10 mouse cellular contexts compared by ENCODE assay signal in genomic region chr4:133159127-133159526, GRCm38 (mm10). TPM values are rescaled to one million over a fixed set of nuclear protein-coding genes. Genes with fewer than 3 reads are reported as not detected.
A peak's percentile ranks its signal among the peaks of the same experiment; 100 is the strongest.
DNase-seq lines count a peak whose midpoint lies in the region; ATAC-seq and TF ChIP-seq lines count a peak whose summit lies in the region.
"Had no signal": no experiment of that assay in that cellular context is flagged by ENCODE, and none has a peak within 500 bp of the region (broad histone marks: within the 10 kb centered on the region; RNA-seq: fewer than 3 reads in every experiment).

No protein-coding gene starts in this region.

- H3K4me3 ChIP-seq in heart, embryonic 13.5 days, result no peak overlapping the region
- no peak overlapping the region for H3K4me3 ChIP-seq in heart, embryonic 11.5 days (ENCODE audit: low read depth, low read length)
- H3K4me3 ChIP-seq in thymus, adult 2 months (ENCODE audit: control insufficient read depth, insufficient read depth, low read length), result no peak overlapping the region
- no peak overlapping the region for H3K4me3 ChIP-seq in liver, postnatal 0 days (ENCODE audit: low read depth, low read length)

- 65% methylated on average over 6 of the region's 6 CpGs for WGBS in heart, embryonic 13.5 days
- 75% methylated on average over 6 of the region's 6 CpGs for WGBS in heart, embryonic 11.5 days (ENCODE audit: insufficient replicate concordance)
- 14% methylated on average over 6 of the region's 6 CpGs for WGBS in thymus, adult 2 months
- 47% methylated on average over 6 of the region's 6 CpGs for WGBS in liver, postnatal 0 days (ENCODE audit: insufficient replicate concordance)

- peaks cover 55% of the 10 kb centered on the region for H3K4me1 ChIP-seq in heart, embryonic 13.5 days
- H3K4me1 ChIP-seq in heart, embryonic 11.5 days (ENCODE audit: control insufficient read depth, insufficient read depth, low read length), result peaks cover 10% of the 10 kb centered on the region
- peaks cover 19% of the 10 kb centered on the region for H3K4me1 ChIP-seq in thymus, adult 2 months (replicated peaks; ENCODE audit: control insufficient read depth, insufficient read depth, low read length)
- peaks cover 30% of the 10 kb centered on the region for H3K4me1 ChIP-seq in liver, postnatal 0 days (ENCODE audit: insufficient read depth)

- no peak for DNase-seq in thymus, adult 2 months
- no peak for DNase-seq in thymus, postnatal 36 days
- DNase-seq in liver, postnatal 0 days, result no peak
- DNase-seq in thymus, postnatal 4 days, result peak; percentile 33
- no peak for DNase-seq in urinary bladder, postnatal 36 days (ENCODE audit: low spot score in 2 of 2)
- no peak for DNase-seq in frontal cortex, postnatal 36 days (ENCODE audit: low spot score in 2 of 2)
- DNase-seq: kidney, adult 2 months had no signal

- no peak for TF ChIP-seq POLR2A in thymus, adult 2 months (IDR thresholded peaks at IDR 0.05; ENCODE audit: control insufficient read depth, extremely low read depth, insufficient read depth, low read length, poor library complexity)

- TF ChIP-seq CTCF in thymus, adult 2 months (IDR thresholded peaks at IDR 0.05; ENCODE audit: borderline replicate concordance, control insufficient read depth, extremely low read depth, insufficient read depth, low read length, poor library complexity), result no peak
- TF ChIP-seq CTCF in liver, postnatal 0 days (IDR thresholded peaks at IDR 0.05; ENCODE audit: low read depth), result no peak

- 0 out of 2 replicates have a peak overlapping the region, but pooled peaks have one; percentile 25 for H3K9ac ChIP-seq in heart, embryonic 13.5 days
- no peak overlapping the region for H3K9ac ChIP-seq in heart, embryonic 11.5 days (ENCODE audit: low read depth, low read length)
- H3K9ac ChIP-seq in liver, postnatal 0 days (replicated peaks), result no peak overlapping the region

- no peak overlapping the region for H3K4me2 ChIP-seq in heart, embryonic 13.5 days
- H3K4me2 ChIP-seq in heart, embryonic 11.5 days, result no peak overlapping the region
- H3K4me2 ChIP-seq in liver, postnatal 0 days (ENCODE audit: low read depth, low read length), result no peak overlapping the region

- no peaks in the 10 kb centered on the region for H3K9me3 ChIP-seq in heart, embryonic 13.5 days
- no peaks in the 10 kb centered on the region for H3K9me3 ChIP-seq in heart, embryonic 11.5 days (replicated peaks; ENCODE audit: control insufficient read depth, low read length)
- H3K9me3 ChIP-seq in liver, postnatal 0 days (ENCODE audit: low read length), result no peaks in the 10 kb centered on the region
- H3K9me3 ChIP-seq: G1E had no signal

- H3K27ac ChIP-seq in heart, embryonic 13.5 days (replicated peaks), result peak overlapping the region; percentile 50
- H3K27ac ChIP-seq in heart, embryonic 11.5 days (ENCODE audit: low read depth, low read length), result no peak overlapping the region
- peak overlapping the region; percentile 72 for H3K27ac ChIP-seq in thymus, adult 2 months (ENCODE audit: control insufficient read depth, insufficient read depth, low read length)
- H3K27ac ChIP-seq in liver, postnatal 0 days (ENCODE audit: low read depth), result peak overlapping the region; percentile 62; the same call in 1 of the 2 replicates

- ATAC-seq in heart, embryonic 13.5 days (ENCODE audit: extremely low read depth, insufficient number of reproducible peaks, low FRiP score, low TSS enrichment), result no peak
- ATAC-seq in heart, embryonic 11.5 days (replicated peaks; ENCODE audit: insufficient number of reproducible peaks, low FRiP score, low TSS enrichment), result no peak
- ATAC-seq in liver, postnatal 0 days, result peak; percentile 59; the same call in 1 of the 2 replicates

- no peaks in the 10 kb centered on the region for H3K27me3 ChIP-seq in heart, embryonic 13.5 days (replicated peaks)
- no peaks in the 10 kb centered on the region for H3K27me3 ChIP-seq in heart, embryonic 11.5 days (ENCODE audit: control insufficient read depth, insufficient read depth, low read length)
- no peaks in the 10 kb centered on the region for H3K27me3 ChIP-seq in thymus, adult 2 months (ENCODE audit: control insufficient read depth, insufficient read depth, low read length)
- H3K27me3 ChIP-seq in liver, postnatal 0 days (ENCODE audit: insufficient read depth, low read length), result no peaks in the 10 kb centered on the region

- peaks cover 27% of the 10 kb centered on the region for H3K36me3 ChIP-seq in heart, embryonic 13.5 days
- no peaks in the 10 kb centered on the region for H3K36me3 ChIP-seq in heart, embryonic 11.5 days (ENCODE audit: control insufficient read depth, insufficient read depth, low read length)
- H3K36me3 ChIP-seq in thymus, adult 2 months (ENCODE audit: control insufficient read depth, insufficient read depth, low read length), result peaks cover 10% of the 10 kb centered on the region; the same call in 1 of the 2 replicates
- H3K36me3 ChIP-seq in liver, postnatal 0 days (replicated peaks; ENCODE audit: insufficient read depth, low read length), result peaks cover 19% of the 10 kb centered on the region

- no peak for TF ChIP-seq EP300 in liver, postnatal 0 days (IDR thresholded peaks at IDR 0.05; ENCODE audit: low read depth)

RNA-seq across cellular contexts. Expression of gene Wasf2, which starts 28.8 kb away (rescaled TPM):
- 64.6 and 72.7 TPM in 2 replicates for polyA plus RNA-seq in heart, embryonic 13.5 days (2015; fragmentation: Nextera tagmentation; extraction: Ambion mirVana)
- polyA plus RNA-seq in heart, embryonic 11.5 days (2014; fragmentation: Nextera tagmentation; extraction: Ambion mirVana), result 37.3 and 55.8 TPM in 2 replicates
- 163 and 186 TPM in 2 replicates for polyA plus RNA-seq in thymus, adult 2 months (2012; rRNA removed)
- 35.8 and 43.1 TPM in 2 replicates for polyA plus RNA-seq in liver, postnatal 0 days (2015; fragmentation: Nextera tagmentation; extraction: Ambion mirVana)

RNA-seq across cellular contexts. Expression of gene Cd164l2, which starts 52.8 kb away (rescaled TPM):
- polyA plus RNA-seq in heart, embryonic 13.5 days (2015; fragmentation: Nextera tagmentation; extraction: Ambion mirVana), result 0.56 and 0.57 TPM in 2 replicates
- 0.27 and 0.77 TPM in 2 replicates for polyA plus RNA-seq in heart, embryonic 11.5 days (2014; fragmentation: Nextera tagmentation; extraction: Ambion mirVana)
- polyA plus RNA-seq in thymus, adult 2 months (2012; rRNA removed), result 0.90 and 1.1 TPM in 2 replicates
- 0.25 and 0.39 TPM in 2 replicates for polyA plus RNA-seq in liver, postnatal 0 days (2015; fragmentation: Nextera tagmentation; extraction: Ambion mirVana)
- polyA plus RNA-seq: G1E had no signal

RNA-seq across cellular contexts. Expression of gene Gpr3, which starts 53.2 kb away (rescaled TPM):
- polyA plus RNA-seq in heart, embryonic 13.5 days (2015; fragmentation: Nextera tagmentation; extraction: Ambion mirVana), result 0.14 and 0.28 TPM in 2 replicates
- polyA plus RNA-seq in heart, embryonic 11.5 days (2014; fragmentation: Nextera tagmentation; extraction: Ambion mirVana), result 0.37 and 0.61 TPM in 2 replicates
- 0.15 TPM in 1 of 2 replicates, not detected in the other for polyA plus RNA-seq in thymus, adult 2 months (2012; rRNA removed)
- polyA plus RNA-seq in liver, postnatal 0 days (2015; fragmentation: Nextera tagmentation; extraction: Ambion mirVana), result not detected in 2 replicates
